Mouse (Mus musculus): ENCODE results near the gene Brd3. TPM values are rescaled to one million over a fixed set of nuclear protein-coding genes. Genes with fewer than 3 reads are reported as not detected.

Gene Brd3
- polyA plus RNA-seq, 1 experiment, result 85.0 TPM

- TF ChIP-seq POLR2A (IDR thresholded peaks at IDR 0.05; ENCODE audit: borderline replicate concordance, extremely low read depth, insufficient read depth, insufficient read length, poor library complexity, severe bottlenecking) (no peak), CTCF (IDR thresholded peaks at IDR 0.05; ENCODE audit: borderline replicate concordance, extremely low read depth, insufficient read depth, insufficient read length) (no peak)
Observed at GRCm38 (mm10) chr2:27476303-27477192, 30.9 kb downstream of the Brd3 start.

GRCm38 (mm10) chr2:27475495-27476302 lies 31.8 kb downstream of the Brd3 start:
- TF ChIP-seq CTCF (IDR thresholded peaks at IDR 0.05; ENCODE audit: borderline replicate concordance, extremely low read depth, insufficient read depth, insufficient read length) (no peak), POLR2A (IDR thresholded peaks at IDR 0.05; ENCODE audit: borderline replicate concordance, extremely low read depth, insufficient read depth, insufficient read length, poor library complexity, severe bottlenecking) (peak; percentile 99)
- DNase-seq (ENCODE audit: low read depth), result peak; percentile 98

More at GRCm38 (mm10) chr2:27476303-27477192, 30.9 kb downstream of the Brd3 start:
- peak; percentile 76 for DNase-seq (ENCODE audit: low read depth)

- DNase-seq (ENCODE audit: low read depth), result peak; percentile 61
- TF ChIP-seq POLR2A (IDR thresholded peaks at IDR 0.05; ENCODE audit: borderline replicate concordance, extremely low read depth, insufficient read depth, insufficient read length, poor library complexity, severe bottlenecking), result no peak
- no peak for TF ChIP-seq CTCF (IDR thresholded peaks at IDR 0.05; ENCODE audit: borderline replicate concordance, extremely low read depth, insufficient read depth, insufficient read length)
Observed at GRCm38 (mm10) chr2:27474621-27475484, 32.6 kb downstream of the Brd3 start.

GRCm38 (mm10) chr2:27473911-27474310 lies 33.6 kb downstream of the Brd3 start:
- DNase-seq (ENCODE audit: low read depth), result no peak
- no peak for TF ChIP-seq CTCF (IDR thresholded peaks at IDR 0.05; ENCODE audit: borderline replicate concordance, extremely low read depth, insufficient read depth, insufficient read length)
- TF ChIP-seq POLR2A (IDR thresholded peaks at IDR 0.05; ENCODE audit: borderline replicate concordance, extremely low read depth, insufficient read depth, insufficient read length, poor library complexity, severe bottlenecking), result no peak

- TF ChIP-seq POLR2A (IDR thresholded peaks at IDR 0.05; ENCODE audit: borderline replicate concordance, extremely low read depth, insufficient read depth, insufficient read length, poor library complexity, severe bottlenecking) (no peak), CTCF (IDR thresholded peaks at IDR 0.05; ENCODE audit: borderline replicate concordance, extremely low read depth, insufficient read depth, insufficient read length) (no peak)
- no peak for DNase-seq (ENCODE audit: low read depth)
Observed at GRCm38 (mm10) chr2:27473061-27473765, 34.2 kb downstream of the Brd3 start.

GRCm38 (mm10) chr2:27471170-27471584 lies 36.3 kb downstream of the Brd3 start:
- TF ChIP-seq CTCF (IDR thresholded peaks at IDR 0.05; ENCODE audit: borderline replicate concordance, extremely low read depth, insufficient read depth, insufficient read length) (no peak), POLR2A (IDR thresholded peaks at IDR 0.05; ENCODE audit: borderline replicate concordance, extremely low read depth, insufficient read depth, insufficient read length, poor library complexity, severe bottlenecking) (no peak)
- DNase-seq (ENCODE audit: low read depth), result no peak

GRCm38 (mm10) chr2:27470535-27470934 lies 36.9 kb downstream of the Brd3 start:
- no peak for TF ChIP-seq POLR2A (IDR thresholded peaks at IDR 0.05; ENCODE audit: borderline replicate concordance, extremely low read depth, insufficient read depth, insufficient read length, poor library complexity, severe bottlenecking)
- no peak for TF ChIP-seq CTCF (IDR thresholded peaks at IDR 0.05; ENCODE audit: borderline replicate concordance, extremely low read depth, insufficient read depth, insufficient read length)
- DNase-seq (ENCODE audit: low read depth), result no peak

GRCm38 (mm10) chr2:27469991-27470355 lies 37.5 kb downstream of the Brd3 start:
- TF ChIP-seq POLR2A (IDR thresholded peaks at IDR 0.05; ENCODE audit: borderline replicate concordance, extremely low read depth, insufficient read depth, insufficient read length, poor library complexity, severe bottlenecking), result no peak
- TF ChIP-seq CTCF (IDR thresholded peaks at IDR 0.05; ENCODE audit: borderline replicate concordance, extremely low read depth, insufficient read depth, insufficient read length), result no peak
- no peak for DNase-seq (ENCODE audit: low read depth)

GRCm38 (mm10) chr2:27469292-27469990 lies 38.0 kb downstream of the Brd3 start:
- no peak for DNase-seq (ENCODE audit: low read depth)
- TF ChIP-seq CTCF (IDR thresholded peaks at IDR 0.05; ENCODE audit: borderline replicate concordance, extremely low read depth, insufficient read depth, insufficient read length) (no peak), POLR2A (IDR thresholded peaks at IDR 0.05; ENCODE audit: borderline replicate concordance, extremely low read depth, insufficient read depth, insufficient read length, poor library complexity, severe bottlenecking) (no peak)

- no peak for DNase-seq (ENCODE audit: low read depth)
- no peak for TF ChIP-seq CTCF (IDR thresholded peaks at IDR 0.05; ENCODE audit: borderline replicate concordance, extremely low read depth, insufficient read depth, insufficient read length)
- TF ChIP-seq POLR2A (IDR thresholded peaks at IDR 0.05; ENCODE audit: borderline replicate concordance, extremely low read depth, insufficient read depth, insufficient read length, poor library complexity, severe bottlenecking), result no peak
Observed at GRCm38 (mm10) chr2:27462901-27463300, 44.6 kb downstream of the Brd3 start.

Measured in brain, embryonic 14.5 days (tissue).